Mouse (Mus musculus) intestine, embryonic 16.5 days (tissue): ENCODE measurements around the gene Pitpnc1. TPM values are rescaled to one million over a fixed set of nuclear protein-coding genes. Genes with fewer than 3 reads are reported as not detected.

Experiments
- ATAC-seq: fragments of 200-750 bp; cut with Nextera tagmentation; 2 replicates; pipeline ENCODE4 v1.8.0; 2017; ENCODE audit warnings: moderate TSS enrichment, moderate library complexity
- H3K27ac ChIP-seq: fragments of 300-500 bp; sonication (generic); 2 replicates; pipeline ENCODE4 v1.5.1; 2014; ENCODE audit warnings: mild to moderate bottlenecking, low read length
- H3K27me3 ChIP-seq: fragments of 300-500 bp; sonication (generic); replicated peaks from 2 replicates; pipeline ENCODE4 v1.6.1; 2014; ENCODE audit warnings: low read length, control low read depth, mixed read lengths; ENCODE audit not compliant: control insufficient read depth, insufficient read depth
- H3K36me3 ChIP-seq: fragments of 300-500 bp; sonication (generic); 2 replicates; pipeline ENCODE4 v1.6.1; 2014; ENCODE audit warnings: low read length, control low read depth; ENCODE audit not compliant: control insufficient read depth, insufficient read depth
- H3K4me1 ChIP-seq: fragments of 300-500 bp; sonication (generic); 2 replicates; pipeline ENCODE4 v1.6.1; 2014; ENCODE audit warnings: low read length, control low read depth, mixed read lengths; ENCODE audit not compliant: control insufficient read depth, insufficient read depth
- H3K4me2 ChIP-seq: fragments of 300-500 bp; sonication (generic); 2 replicates; pipeline ENCODE4 v1.6.1; 2014; ENCODE audit warnings: low read depth, low read length, control low read depth
- H3K4me3 ChIP-seq: fragments of 300-500 bp; sonication (generic); 2 replicates; pipeline ENCODE4 v1.5.1; 2014; ENCODE audit warnings: mild to moderate bottlenecking, low read length
- H3K9ac ChIP-seq: fragments of 300-500 bp; sonication (generic); 2 replicates; pipeline ENCODE4 v1.6.1; 2014; ENCODE audit warnings: low read depth, low read length
- H3K9me3 ChIP-seq: fragments of 300-500 bp; sonication (generic); 2 replicates; pipeline ENCODE4 v1.6.1; 2016; ENCODE audit warnings: low read length, control low read depth; ENCODE audit not compliant: control insufficient read depth
- WGBS: fragments of 180-500 bp; shearing (Covaris S2); extraction: QIAGEN DNeasy Blood & Tissue Kit; methylation state at CpG from one replicate; pipeline ENCODE4 v1.1.7; 2014; 5-methylcytosine and 5-hydroxymethylcytosine counted together
- polyA plus RNA-seq: library from polyadenylated mRNA; unstranded; fragments of >200 nt; fragmentation: Nextera tagmentation; extraction: Ambion mirVana; gene quantifications from 2 replicates; pipeline ENCODE4 v1.2.1, GENCODE M21; 2015

Pitpnc1 gene
- polyA plus RNA-seq, 1 experiment from 2014 or later, result 10.6 TPM

- ATAC-seq, result no peak
- no peaks in the 10 kb centered on the region for H3K36me3 ChIP-seq
- H3K4me3 ChIP-seq, result no peak overlapping the region
- H3K9ac ChIP-seq, result no peak overlapping the region
- H3K9me3 ChIP-seq, result no peaks in the 10 kb centered on the region
- no peaks in the 10 kb centered on the region for H3K4me1 ChIP-seq
- 82% methylated on average over 10 of the region's 10 CpGs for WGBS
- H3K4me2 ChIP-seq, result no peak overlapping the region
- no peak overlapping the region for H3K27ac ChIP-seq
- no peaks in the 10 kb centered on the region for H3K27me3 ChIP-seq
Measured at GRCm38 (mm10) chr11:107386481-107386880, 84.0 kb downstream of the Pitpnc1 start.

- H3K4me3 ChIP-seq, result no peak overlapping the region
- H3K9me3 ChIP-seq, result no peaks in the 10 kb centered on the region
- 73% methylated on average over 4 of the region's 4 CpGs for WGBS
- no peak for ATAC-seq
- no peaks in the 10 kb centered on the region for H3K4me1 ChIP-seq
- H3K4me2 ChIP-seq, result no peak overlapping the region
- H3K27ac ChIP-seq, result no peak overlapping the region
- H3K36me3 ChIP-seq, result no peaks in the 10 kb centered on the region
- no peaks in the 10 kb centered on the region for H3K27me3 ChIP-seq
- no peak overlapping the region for H3K9ac ChIP-seq
Measured at GRCm38 (mm10) chr11:107385306-107385705, 85.2 kb downstream of the Pitpnc1 start.

GRCm38 (mm10) chr11:107383985-107384384, 86.5 kb downstream of the Pitpnc1 start:
- no peaks in the 10 kb centered on the region for H3K27me3 ChIP-seq
- no peaks in the 10 kb centered on the region for H3K36me3 ChIP-seq
- H3K9me3 ChIP-seq, result no peaks in the 10 kb centered on the region
- H3K4me1 ChIP-seq, result no peaks in the 10 kb centered on the region
- no peak overlapping the region for H3K9ac ChIP-seq
- no peak overlapping the region for H3K4me3 ChIP-seq
- ATAC-seq, result no peak
- no peak overlapping the region for H3K4me2 ChIP-seq
- H3K27ac ChIP-seq, result no peak overlapping the region
- WGBS, result 82% methylated on average over 6 of the region's 6 CpGs

GRCm38 (mm10) chr11:107379965-107380364, 90.5 kb downstream of the Pitpnc1 start:
- H3K27ac ChIP-seq, result no peak overlapping the region
- ATAC-seq, result no peak

GRCm38 (mm10) chr11:107379089-107379845, 91.2 kb downstream of the Pitpnc1 start:
- Histone ChIP-seq H3K27ac (no peak overlapping the region), H3K4me3 (no peak overlapping the region), H3K27me3 (no peaks in the 10 kb centered on the region), H3K4me2 (no peak overlapping the region), H3K9ac (no peak overlapping the region), H3K4me1 (peaks cover 12% of the 10 kb centered on the region), H3K36me3 (no peaks in the 10 kb centered on the region), H3K9me3 (no peaks in the 10 kb centered on the region)
- 88% methylated on average over 22 of the region's 22 CpGs for WGBS
- ATAC-seq, result no peak

More at GRCm38 (mm10) chr11:107379965-107380364, 90.5 kb downstream of the Pitpnc1 start:
- H3K36me3 ChIP-seq, result no peaks in the 10 kb centered on the region
- no peak overlapping the region for H3K4me2 ChIP-seq
- no peaks in the 10 kb centered on the region for H3K9me3 ChIP-seq
- no peak overlapping the region for H3K9ac ChIP-seq
- no peaks in the 10 kb centered on the region for H3K27me3 ChIP-seq
- H3K4me1 ChIP-seq, result peaks cover 12% of the 10 kb centered on the region
- no peak overlapping the region for H3K4me3 ChIP-seq
- WGBS, result 67% methylated on average over 9 of the region's 9 CpGs

- Histone ChIP-seq H3K4me3 (no peak overlapping the region), H3K9me3 (no peaks in the 10 kb centered on the region), H3K4me2 (no peak overlapping the region), H3K36me3 (no peaks in the 10 kb centered on the region), H3K27me3 (no peaks in the 10 kb centered on the region), H3K9ac (no peak overlapping the region), H3K27ac (no peak overlapping the region), H3K4me1 (peaks cover 12% of the 10 kb centered on the region)
- ATAC-seq, result peak; percentile 60
- WGBS, result 71% methylated on average over 6 of the region's 6 CpGs
Measured at GRCm38 (mm10) chr11:107377326-107377725, 93.2 kb downstream of the Pitpnc1 start.

- H3K9me3 ChIP-seq, result no peaks in the 10 kb centered on the region
- H3K4me2 ChIP-seq, result no peak overlapping the region; the same call in 1 of the 2 replicates
- peaks cover 12% of the 10 kb centered on the region for H3K4me1 ChIP-seq
- H3K4me3 ChIP-seq, result no peak overlapping the region
- H3K27ac ChIP-seq, result peak overlapping the region; percentile 46
- 29% methylated on average over 12 of the region's 12 CpGs for WGBS
- H3K27me3 ChIP-seq, result no peaks in the 10 kb centered on the region
- H3K9ac ChIP-seq, result no peak overlapping the region
- peak; percentile 84 for ATAC-seq
- H3K36me3 ChIP-seq, result no peaks in the 10 kb centered on the region
Measured at GRCm38 (mm10) chr11:107376272-107376671, 94.2 kb downstream of the Pitpnc1 start.

GRCm38 (mm10) chr11:107375816-107376215, 94.7 kb downstream of the Pitpnc1 start:
- no peak for ATAC-seq
- 73% methylated on average over 11 of the region's 11 CpGs for WGBS
- no peaks in the 10 kb centered on the region for H3K27me3 ChIP-seq
- H3K36me3 ChIP-seq, result no peaks in the 10 kb centered on the region
- H3K4me2 ChIP-seq, result no peak overlapping the region
- peaks cover 12% of the 10 kb centered on the region for H3K4me1 ChIP-seq
- H3K4me3 ChIP-seq, result no peak overlapping the region
- peak overlapping the region; percentile 46 for H3K27ac ChIP-seq
- H3K9ac ChIP-seq, result no peak overlapping the region
- no peaks in the 10 kb centered on the region for H3K9me3 ChIP-seq

- H3K4me1 ChIP-seq, result peaks cover 12% of the 10 kb centered on the region
- H3K27ac ChIP-seq, result no peak overlapping the region
- 94% methylated on average over 6 of the region's 6 CpGs for WGBS
- H3K9ac ChIP-seq, result no peak overlapping the region
- no peaks in the 10 kb centered on the region for H3K36me3 ChIP-seq
- ATAC-seq, result no peak
- H3K4me2 ChIP-seq, result no peak overlapping the region
- H3K4me3 ChIP-seq, result no peak overlapping the region
- no peaks in the 10 kb centered on the region for H3K9me3 ChIP-seq
- no peaks in the 10 kb centered on the region for H3K27me3 ChIP-seq
Measured at GRCm38 (mm10) chr11:107373569-107373968, 96.9 kb downstream of the Pitpnc1 start.

GRCm38 (mm10) chr11:107373154-107373553, 97.3 kb downstream of the Pitpnc1 start:
- Histone ChIP-seq H3K27ac (no peak overlapping the region), H3K9me3 (no peaks in the 10 kb centered on the region), H3K27me3 (no peaks in the 10 kb centered on the region), H3K4me2 (no peak overlapping the region), H3K9ac (no peak overlapping the region), H3K36me3 (no peaks in the 10 kb centered on the region), H3K4me1 (peaks cover 12% of the 10 kb centered on the region), H3K4me3 (no peak overlapping the region)
- no peak for ATAC-seq
- WGBS, result 93% methylated on average over 4 of the region's 4 CpGs
